Mouse (Mus musculus): Measurements from ENCODE around the gene Tas1r1. TPM values are rescaled to one million over a fixed set of nuclear protein-coding genes. Genes with fewer than 3 reads are reported as not detected.
A peak's percentile ranks its signal among the peaks of the same experiment; 100 is the strongest.
"Not testable (repeated sequence)": the region's sequence is repeated elsewhere in the genome, so short reads cannot be mapped to it uniquely, and the experiment has no call there.

The Tas1r1 gene
- polyA plus RNA-seq, 1 experiment: not detected

- H3K4me1 ChIP-seq (ENCODE audit: control insufficient read depth, insufficient read depth, insufficient read length, low read length): peaks cover 3% of the 10 kb centered on the region
- no peaks in the 10 kb centered on the region for H3K27me3 ChIP-seq (ENCODE audit: control insufficient read depth, insufficient read depth, low read length)
- WGBS: 78% methylated on average over 3 of the region's 3 CpGs
- no peak for TF ChIP-seq POLR2A (IDR thresholded peaks at IDR 0.05; ENCODE audit: low read depth, low read length)
- no peak for TF ChIP-seq CTCF (IDR thresholded peaks at IDR 0.05; ENCODE audit: extremely low read depth, insufficient read length, insufficient replicate concordance, low read depth, low read length)
- no peak overlapping the region for H3K27ac ChIP-seq (ENCODE audit: insufficient read depth, low read depth, low read length)
- peaks cover 57% of the 10 kb centered on the region for H3K36me3 ChIP-seq (ENCODE audit: control insufficient read depth, insufficient read depth, low read length)
- no peak overlapping the region for H3K4me3 ChIP-seq (ENCODE audit: low read depth, low read length)
Measured at GRCm38 (mm10) chr4:152043171-152043570, 4.8 kb upstream of the Tas1r1 start.

- no peak for TF ChIP-seq POLR2A (IDR thresholded peaks at IDR 0.05; ENCODE audit: low read depth, low read length)
- TF ChIP-seq CTCF (IDR thresholded peaks at IDR 0.05; ENCODE audit: extremely low read depth, insufficient read length, insufficient replicate concordance, low read depth, low read length): no peak
- Histone ChIP-seq H3K4me1 (ENCODE audit: control insufficient read depth, insufficient read depth, insufficient read length, low read length) (peaks cover 3% of the 10 kb centered on the region), H3K36me3 (ENCODE audit: control insufficient read depth, insufficient read depth, low read length) (peaks cover 47% of the 10 kb centered on the region), H3K27me3 (ENCODE audit: control insufficient read depth, insufficient read depth, low read length) (no peaks in the 10 kb centered on the region), H3K27ac (ENCODE audit: insufficient read depth, low read depth, low read length) (no peak overlapping the region), H3K4me3 (ENCODE audit: low read depth, low read length) (no peak overlapping the region)
- WGBS: 93% methylated on average over 22 of the region's 22 CpGs
Measured at GRCm38 (mm10) chr4:152041924-152042641, 3.7 kb upstream of the Tas1r1 start.

- Histone ChIP-seq H3K27ac (ENCODE audit: insufficient read depth, low read depth, low read length) (no peak overlapping the region), H3K36me3 (ENCODE audit: control insufficient read depth, insufficient read depth, low read length) (peaks cover 32% of the 10 kb centered on the region), H3K27me3 (ENCODE audit: control insufficient read depth, insufficient read depth, low read length) (no peaks in the 10 kb centered on the region), H3K4me3 (ENCODE audit: low read depth, low read length) (peak overlapping the region; percentile 99), H3K4me1 (ENCODE audit: control insufficient read depth, insufficient read depth, insufficient read length, low read length) (peaks cover 3% of the 10 kb centered on the region)
- TF ChIP-seq CTCF (IDR thresholded peaks at IDR 0.05; ENCODE audit: extremely low read depth, insufficient read length, insufficient replicate concordance, low read depth, low read length): no peak
- WGBS: 2% methylated on average over 25 of the region's 25 CpGs
Measured at GRCm38 (mm10) chr4:152039831-152040310, 1.5 kb upstream of the Tas1r1 start.

GRCm38 (mm10) chr4:152038985-152039830, 840 bp upstream of the Tas1r1 start, which contains the start of gene Nol9:
TSS of gene Nol9 (plus strand) at chr4:152039321.
- H3K27ac ChIP-seq (ENCODE audit: insufficient read depth, low read depth, low read length): no peak within 1 kb of the TSS
- peak within 1 kb of the TSS; percentile 99 for H3K4me3 ChIP-seq (ENCODE audit: low read depth, low read length)
- peaks cover 3% of the 10 kb centered on the region for H3K4me1 ChIP-seq (ENCODE audit: control insufficient read depth, insufficient read depth, insufficient read length, low read length)
- peaks cover 30% of the 10 kb centered on the region for H3K36me3 ChIP-seq (ENCODE audit: control insufficient read depth, insufficient read depth, low read length)
- H3K27me3 ChIP-seq (ENCODE audit: control insufficient read depth, insufficient read depth, low read length): no peaks in the 10 kb centered on the region
- under 1% methylated on average over 85 of the region's 86 CpGs for WGBS
- TF ChIP-seq CTCF (IDR thresholded peaks at IDR 0.05; ENCODE audit: extremely low read depth, insufficient read length, insufficient replicate concordance, low read depth, low read length): peak; percentile 98
- peak; percentile 64 for TF ChIP-seq POLR2A (IDR thresholded peaks at IDR 0.05; ENCODE audit: low read depth, low read length)

GRCm38 (mm10) chr4:152036464-152036863, 1.9 kb downstream of the Tas1r1 start:
- WGBS: 92% methylated on average over 6 of the region's 6 CpGs
- H3K4me3 ChIP-seq (ENCODE audit: low read depth, low read length); H3K27me3 ChIP-seq (ENCODE audit: control insufficient read depth, insufficient read depth, low read length); H3K36me3 ChIP-seq (ENCODE audit: control insufficient read depth, insufficient read depth, low read length); H3K4me1 ChIP-seq (ENCODE audit: control insufficient read depth, insufficient read depth, insufficient read length, low read length); H3K27ac ChIP-seq (ENCODE audit: insufficient read depth, low read depth, low read length): not testable (repeated sequence)

GRCm38 (mm10) chr4:152032922-152033321, 5.4 kb downstream of the Tas1r1 start:
- no peaks in the 10 kb centered on the region for H3K27me3 ChIP-seq (ENCODE audit: control insufficient read depth, insufficient read depth, low read length)
- no peaks in the 10 kb centered on the region for H3K36me3 ChIP-seq (ENCODE audit: control insufficient read depth, insufficient read depth, low read length)
- H3K27ac ChIP-seq (ENCODE audit: insufficient read depth, low read depth, low read length): no peak overlapping the region
- no peak overlapping the region for H3K4me3 ChIP-seq (ENCODE audit: low read depth, low read length)
- 64% methylated on average over 13 of the region's 13 CpGs for WGBS
- H3K4me1 ChIP-seq (ENCODE audit: control insufficient read depth, insufficient read depth, insufficient read length, low read length): peaks cover 11% of the 10 kb centered on the region
- no peak for TF ChIP-seq POLR2A (IDR thresholded peaks at IDR 0.05; ENCODE audit: low read depth, low read length)
- TF ChIP-seq CTCF (IDR thresholded peaks at IDR 0.05; ENCODE audit: extremely low read depth, insufficient read length, insufficient replicate concordance, low read depth, low read length): no peak

- TF ChIP-seq CTCF (IDR thresholded peaks at IDR 0.05; ENCODE audit: extremely low read depth, insufficient read length, insufficient replicate concordance, low read depth, low read length) (no peak), POLR2A (IDR thresholded peaks at IDR 0.05; ENCODE audit: low read depth, low read length) (no peak)
- WGBS: 72% methylated on average over 4 of the region's 4 CpGs
- Histone ChIP-seq H3K36me3 (ENCODE audit: control insufficient read depth, insufficient read depth, low read length) (no peaks in the 10 kb centered on the region; the same call in 1 of the 2 replicates), H3K4me3 (ENCODE audit: low read depth, low read length) (no peak overlapping the region), H3K27ac (ENCODE audit: insufficient read depth, low read depth, low read length) (no peak overlapping the region), H3K27me3 (ENCODE audit: control insufficient read depth, insufficient read depth, low read length) (no peaks in the 10 kb centered on the region), H3K4me1 (ENCODE audit: control insufficient read depth, insufficient read depth, insufficient read length, low read length) (peaks cover 26% of the 10 kb centered on the region)
Measured at GRCm38 (mm10) chr4:152029997-152030396, 8.4 kb downstream of the Tas1r1 start.

Data from small intestine, adult 2 months (tissue).